ENCODE assay signal across 8 mouse cellular contexts in the genomic region with DNA sequence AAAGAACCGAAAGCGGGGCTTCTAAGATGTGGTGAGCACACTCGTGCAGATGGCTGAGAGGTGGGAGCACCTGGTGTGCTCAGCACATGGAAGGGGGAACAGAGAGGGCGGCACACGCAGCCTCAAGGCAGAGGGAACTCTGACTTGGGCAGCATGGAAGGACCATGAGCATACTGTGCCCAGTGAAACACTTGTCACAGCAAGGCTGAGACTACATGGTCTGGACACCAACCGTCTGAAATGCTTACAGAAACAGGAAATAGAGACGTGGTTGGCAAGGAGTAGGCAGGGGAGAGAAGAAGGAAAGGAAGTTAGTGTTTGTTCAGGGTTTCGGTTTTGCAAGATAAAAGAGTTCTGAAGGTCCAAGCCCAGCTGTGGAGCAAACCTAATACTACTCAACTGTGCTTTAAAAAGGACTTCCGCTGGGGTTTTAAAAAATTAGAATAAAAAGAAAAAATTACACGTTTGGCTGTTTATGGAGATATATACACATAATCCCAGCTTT. TPM values are rescaled to one million over a fixed set of nuclear protein-coding genes. Genes with fewer than 3 reads are reported as not detected.
DNase-seq lines count a peak whose midpoint lies in the region; ATAC-seq and TF ChIP-seq lines count a peak whose summit lies in the region.

No protein-coding gene starts in this region.

- H3K4me2 ChIP-seq in embryonic facial prominence, embryonic 13.5 days = no peak overlapping the region
- no peak overlapping the region for H3K4me2 ChIP-seq in limb, embryonic 13.5 days (replicated peaks)

- ATAC-seq in embryonic facial prominence, embryonic 13.5 days (ENCODE audit: insufficient number of reproducible peaks, insufficient read depth, low FRiP score, low TSS enrichment, low read depth) = no peak
- ATAC-seq in limb, embryonic 13.5 days (ENCODE audit: low FRiP score, low read depth) = no peak

- H3K27me3 ChIP-seq in embryonic facial prominence, embryonic 13.5 days = no peaks in the 10 kb centered on the region
- H3K27me3 ChIP-seq in limb, embryonic 13.5 days = no peaks in the 10 kb centered on the region

- WGBS in embryonic facial prominence, embryonic 13.5 days = 63% methylated on average over 10 of the region's 10 CpGs
- 53% methylated on average over 10 of the region's 10 CpGs for WGBS in limb, embryonic 13.5 days
- WGBS in olfactory bulb, adult 2 months = 76% methylated on average over 10 of the region's 10 CpGs

- H3K9ac ChIP-seq in embryonic facial prominence, embryonic 13.5 days = no peak overlapping the region
- H3K9ac ChIP-seq in limb, embryonic 13.5 days = no peak overlapping the region

- TF ChIP-seq CTCF in layer of hippocampus, adult 2 months (conservative IDR thresholded peaks at IDR 0.05) = no peak
- TF ChIP-seq CTCF in olfactory bulb, adult 2 months (IDR thresholded peaks at IDR 0.05; ENCODE audit: insufficient read depth, low read depth, low read length) = no peak

- intact Hi-C loops in left cerebral cortex, postnatal 36 days (cut with DNase I) = no loop called here

- peaks cover 75% of the 10 kb centered on the region for H3K4me1 ChIP-seq in embryonic facial prominence, embryonic 13.5 days
- peaks cover 74% of the 10 kb centered on the region for H3K4me1 ChIP-seq in limb, embryonic 13.5 days
- H3K4me1 ChIP-seq in olfactory bulb, adult 2 months (ENCODE audit: control insufficient read depth, insufficient read depth, low read length) = peaks cover 34% of the 10 kb centered on the region

- DNase-seq in layer of hippocampus, adult 2 months (ENCODE audit: low spot score in 2 of 2) = no peak
- DNase-seq in layer of hippocampus, adult 9-10 months (ENCODE audit: low spot score) = no peak
- no peak for DNase-seq in left cerebral cortex, postnatal 36 days (ENCODE audit: low spot score in 2 of 2)
- no peak for DNase-seq in urinary bladder, postnatal 25 days (ENCODE audit: low spot score)
- DNase-seq in frontal cortex, adult 2 months (ENCODE audit: extremely low spot score in 1 of 2, low spot score in 1 of 2) = no peak

- TF ChIP-seq POLR2A in olfactory bulb, adult 2 months (IDR thresholded peaks at IDR 0.05; ENCODE audit: insufficient read depth, low read depth, low read length) = no peak

- no peaks in the 10 kb centered on the region for H3K36me3 ChIP-seq in embryonic facial prominence, embryonic 13.5 days
- H3K36me3 ChIP-seq in limb, embryonic 13.5 days = no peaks in the 10 kb centered on the region

- no peaks in the 10 kb centered on the region for H3K9me3 ChIP-seq in embryonic facial prominence, embryonic 13.5 days
- no peaks in the 10 kb centered on the region for H3K9me3 ChIP-seq in limb, embryonic 13.5 days

- peak overlapping the region; percentile 74 for H3K27ac ChIP-seq in layer of hippocampus, adult 2 months
- H3K27ac ChIP-seq in embryonic facial prominence, embryonic 13.5 days = peak overlapping the region; percentile 57
- peak overlapping the region; percentile 67 for H3K27ac ChIP-seq in limb, embryonic 13.5 days
- 0 out of 2 replicates have a peak overlapping the region, but pooled peaks have one; percentile 30 for H3K27ac ChIP-seq in olfactory bulb, adult 2 months (ENCODE audit: insufficient read depth, low read depth, low read length)

- H3K4me3 ChIP-seq in layer of hippocampus, adult 2 months = no peak overlapping the region
- no peak overlapping the region for H3K4me3 ChIP-seq in embryonic facial prominence, embryonic 13.5 days
- no peak overlapping the region for H3K4me3 ChIP-seq in limb, embryonic 13.5 days
- no peak overlapping the region for H3K4me3 ChIP-seq in olfactory bulb, adult 2 months (ENCODE audit: insufficient read depth, low read depth, low read length)

RNA-seq across cellular contexts. Expression of gene C1qtnf9, which starts 29.4 kb away (rescaled TPM):
- total RNA-seq in layer of hippocampus, adult 2 months (2021) = under 1 TPM; 0.29 to 0.44 TPM
- polyA plus RNA-seq in embryonic facial prominence, embryonic 13.5 days (2015; fragmentation: Nextera tagmentation; extraction: Ambion mirVana) = 0.80 and 1.0 TPM in 2 replicates
- 1.5 and 1.6 TPM in 2 replicates for polyA plus RNA-seq in limb, embryonic 13.5 days (2015; fragmentation: Nextera tagmentation; extraction: Ambion mirVana)
- polyA plus RNA-seq in olfactory bulb, adult 2 months (2012; ENCODE audit: insufficient read depth, insufficient read length, low replicate concordance, missing spikeins) = not detected in 2 replicates
- under 1 TPM; 0.27 to 0.37 TPM for total RNA-seq in left cerebral cortex, postnatal 36 days (2021)
- 0.23 and 0.50 TPM in 2 replicates for polyA plus RNA-seq in frontal cortex, adult 2 months (2012; rRNA removed)

RNA-seq across cellular contexts. Expression of gene Mipep, which starts 45.9 kb away (rescaled TPM):
- 10 to 100 TPM; 31.1 to 33.9 TPM for total RNA-seq in layer of hippocampus, adult 2 months (2021)
- 20.5 and 24.4 TPM in 2 replicates for polyA plus RNA-seq in embryonic facial prominence, embryonic 13.5 days (2015; fragmentation: Nextera tagmentation; extraction: Ambion mirVana)
- polyA plus RNA-seq in limb, embryonic 13.5 days (2015; fragmentation: Nextera tagmentation; extraction: Ambion mirVana) = 18.4 and 19.0 TPM in 2 replicates
- polyA plus RNA-seq in olfactory bulb, adult 2 months (2012; ENCODE audit: insufficient read depth, insufficient read length, low replicate concordance, missing spikeins) = not detected in 2 replicates
- total RNA-seq in left cerebral cortex, postnatal 36 days (2021) = 10 to 100 TPM; 25.4 to 25.8 TPM
- polyA plus RNA-seq in frontal cortex, adult 2 months (2012; rRNA removed) = 14.6 and 16.7 TPM in 2 replicates

Comparison
In these comparisons a context has a peak if more than half of its experiments do, and no peak if none do; other contexts are left out.
1. RNA of gene Mipep, which starts 45.9 kb away (polyA plus RNA-seq): 20.5 to 24.4 TPM in embryonic facial prominence, embryonic 13.5 days, 18.4 to 19.0 TPM in limb, embryonic 13.5 days and 14.6 to 16.7 TPM in frontal cortex, adult 2 months; not detected in olfactory bulb, adult 2 months; every median in the first group is over 10 times any median in the second.
2. Peak in every context shown above with its lines, with median percentiles within 50 percentile points of each other: H3K27ac ChIP-seq.